Mouse (Mus musculus): Measurements from ENCODE around the gene Rnf180.
"Not testable (repeated sequence)": the region's sequence is repeated elsewhere in the genome, so short reads cannot be mapped to it uniquely, and the experiment has no call there.

Rnf180 gene

GRCm38 (mm10) chr13:105294715-105295114, at the start of gene Rnf180:
Gene Rnf180, minus strand, starts transcription at chr13:105294815.
- DNase-seq (ENCODE audit: low read depth, low spot score), result no peak

- DNase-seq (ENCODE audit: low read depth, low spot score), result no peak
Measured at GRCm38 (mm10) chr13:105331199-105331968, 36.8 kb upstream of the Rnf180 start.

- DNase-seq (ENCODE audit: low read depth, low spot score), result no peak
Measured at GRCm38 (mm10) chr13:105326946-105327345, 32.3 kb upstream of the Rnf180 start.

- no peak for DNase-seq (ENCODE audit: low read depth, low spot score)
Measured at GRCm38 (mm10) chr13:105316926-105317325, 22.3 kb upstream of the Rnf180 start.

- no peak for DNase-seq (ENCODE audit: low read depth, low spot score)
Measured at GRCm38 (mm10) chr13:105316009-105316408, 21.4 kb upstream of the Rnf180 start.

GRCm38 (mm10) chr13:105312763-105313162, 18.1 kb upstream of the Rnf180 start:
- DNase-seq (ENCODE audit: low read depth, low spot score), result no peak

- not testable (repeated sequence) for DNase-seq (ENCODE audit: low read depth, low spot score)
Measured at GRCm38 (mm10) chr13:105310562-105310961, 15.9 kb upstream of the Rnf180 start.

GRCm38 (mm10) chr13:105305513-105305912, 10.9 kb upstream of the Rnf180 start:
- no peak for DNase-seq (ENCODE audit: low read depth, low spot score)

GRCm38 (mm10) chr13:105304054-105304453, 9.4 kb upstream of the Rnf180 start:
- DNase-seq (ENCODE audit: low read depth, low spot score), result no peak

- no peak for DNase-seq (ENCODE audit: low read depth, low spot score)
Measured at GRCm38 (mm10) chr13:105300009-105300346, 5.4 kb upstream of the Rnf180 start.

- no peak for DNase-seq (ENCODE audit: low read depth, low spot score)
Measured at GRCm38 (mm10) chr13:105299162-105300008, 4.8 kb upstream of the Rnf180 start.

GRCm38 (mm10) chr13:105293781-105294667, 591 bp downstream of the Rnf180 start:
- no peak for DNase-seq (ENCODE audit: low read depth, low spot score)

GRCm38 (mm10) chr13:105291816-105292215, 2.8 kb downstream of the Rnf180 start:
- DNase-seq (ENCODE audit: low read depth, low spot score), result no peak

GRCm38 (mm10) chr13:105290594-105290993, 4.0 kb downstream of the Rnf180 start:
- no peak for DNase-seq (ENCODE audit: low read depth, low spot score)

GRCm38 (mm10) chr13:105290021-105290420, 4.6 kb downstream of the Rnf180 start:
- no peak for DNase-seq (ENCODE audit: low read depth, low spot score)

GRCm38 (mm10) chr13:105279397-105280018, 15.1 kb downstream of the Rnf180 start:
- DNase-seq (ENCODE audit: low read depth, low spot score), result no peak

- DNase-seq (ENCODE audit: low read depth, low spot score), result no peak
Measured at GRCm38 (mm10) chr13:105270394-105271094, 24.1 kb downstream of the Rnf180 start.

GRCm38 (mm10) chr13:105267464-105267863, 27.2 kb downstream of the Rnf180 start:
- no peak for DNase-seq (ENCODE audit: low read depth, low spot score)

GRCm38 (mm10) chr13:105266746-105267145, 27.9 kb downstream of the Rnf180 start:
- DNase-seq (ENCODE audit: low read depth, low spot score), result no peak

GRCm38 (mm10) chr13:105256757-105257433, 37.7 kb downstream of the Rnf180 start:
- no peak for DNase-seq (ENCODE audit: low read depth, low spot score)
